Mouse (Mus musculus) cerebellum, adult 2 months (tissue): Measurements from ENCODE around the gene Cd83. TPM values are rescaled to one million over a fixed set of nuclear protein-coding genes. Genes with fewer than 3 reads are reported as not detected.

ENCODE experiments used
- DNase-seq, 2 experiments: peaks; one replicate each; pipeline ENCODE4 v3.0.0; 2021
- H3K27ac ChIP-seq: fragments of 200-500 bp; 2 replicates; pipeline ENCODE4 v1.5.1; 2012; ENCODE audit warnings: low read length, control low read depth, inconsistent platforms; ENCODE audit not compliant: insufficient read depth
- H3K27me3 ChIP-seq: fragments of 200-500 bp; 2 replicates; pipeline ENCODE4 v1.6.1; 2012; ENCODE audit warnings: inconsistent platforms, mild to moderate bottlenecking, low read length, moderate library complexity; ENCODE audit not compliant: control insufficient read depth, insufficient read depth
- H3K4me1 ChIP-seq: fragments of 200-500 bp; 2 replicates; pipeline ENCODE4 v1.6.1; 2011; ENCODE audit warnings: low read length; ENCODE audit not compliant: control insufficient read depth, insufficient read depth
- H3K4me3 ChIP-seq: fragments of 200-500 bp; replicated peaks from 2 replicates; pipeline ENCODE3; 2011; ENCODE audit warnings: mild to moderate bottlenecking, low read depth, low read length, control low read depth; ENCODE audit not compliant: insufficient read depth
- CTCF ChIP-seq: fragments of 200-500 bp; IDR thresholded peaks from 2 replicates; pipeline ENCODE4 v1.5.1; 2011; ENCODE audit warnings: low read depth, mild to moderate bottlenecking, control low read depth, low read length, moderate library complexity, borderline replicate concordance; ENCODE audit not compliant: insufficient read depth
- POLR2A ChIP-seq: fragments of 200-500 bp; IDR thresholded peaks from 2 replicates; pipeline ENCODE4 v1.6.1; 2011; ENCODE audit warnings: low read length, control low read depth, borderline replicate concordance; ENCODE audit not compliant: insufficient read depth
- WGBS: fragments of 180-500 bp; shearing (Covaris S2); methylation state at CpG from one replicate; pipeline ENCODE4 v1.1.7; 2018; 5-methylcytosine and 5-hydroxymethylcytosine counted together
- polyA plus RNA-seq: library from polyadenylated mRNA; depleted of rRNA; stranded (reverse); fragments of >200 nt; gene quantifications from 2 replicates; pipeline ENCODE4 v1.2.3, GENCODE M21; 2012

Gene Cd83
- polyA plus RNA-seq, 1 experiment, result 35.7 TPM

GRCm38 (mm10) chr13:43806371-43807271, 22.0 kb downstream of the Cd83 start:
- no peak for TF ChIP-seq CTCF
- no peak for TF ChIP-seq POLR2A
- Histone ChIP-seq H3K27me3 (no peaks in the 10 kb centered on the region), H3K27ac (no peak overlapping the region), H3K4me1 (peaks cover 10% of the 10 kb centered on the region), H3K4me3 (no peak overlapping the region)
- 73% methylated on average over 14 of the region's 14 CpGs for WGBS
- DNase-seq, result no peak

GRCm38 (mm10) chr13:43807272-43807675, 22.7 kb downstream of the Cd83 start:
- TF ChIP-seq POLR2A (no peak), CTCF (no peak)
- 53% methylated on average over 3 of the region's 3 CpGs for WGBS
- Histone ChIP-seq H3K27ac (no peak overlapping the region), H3K4me1 (peaks cover 10% of the 10 kb centered on the region), H3K27me3 (no peaks in the 10 kb centered on the region), H3K4me3 (no peak overlapping the region)
- no peak for DNase-seq

- peaks cover 12% of the 10 kb centered on the region; the same call in 1 of the 2 replicates for H3K4me1 ChIP-seq
- DNase-seq, result no peak
- H3K27me3 ChIP-seq, result no peaks in the 10 kb centered on the region
- WGBS, result 77% methylated on average over 6 of the region's 6 CpGs
- H3K27ac ChIP-seq, result no peak overlapping the region
- no peak overlapping the region for H3K4me3 ChIP-seq
- no peak for TF ChIP-seq CTCF
- no peak for TF ChIP-seq POLR2A
Measured at GRCm38 (mm10) chr13:43810621-43811020, 26.0 kb downstream of the Cd83 start.

- no peak for TF ChIP-seq CTCF
- no peak for TF ChIP-seq POLR2A
- WGBS, result 65% methylated on average over 3 of the region's 3 CpGs
- Histone ChIP-seq H3K27me3 (no peaks in the 10 kb centered on the region), H3K4me1 (peaks cover 9% of the 10 kb centered on the region; the same call in 1 of the 2 replicates), H3K4me3 (no peak overlapping the region), H3K27ac (no peak overlapping the region)
- DNase-seq, result no peak
Measured at GRCm38 (mm10) chr13:43811835-43812234, 27.3 kb downstream of the Cd83 start.

GRCm38 (mm10) chr13:43813431-43813830, 28.9 kb downstream of the Cd83 start:
- TF ChIP-seq CTCF (no peak), POLR2A (no peak)
- WGBS, result 47% methylated on average over 8 of the region's 8 CpGs
- peaks cover 9% of the 10 kb centered on the region; the same call in 1 of the 2 replicates for H3K4me1 ChIP-seq
- H3K4me3 ChIP-seq, result no peak overlapping the region
- no peak overlapping the region for H3K27ac ChIP-seq
- no peaks in the 10 kb centered on the region for H3K27me3 ChIP-seq
- peak; percentile 53 to 70 for DNase-seq

- TF ChIP-seq CTCF (no peak), POLR2A (no peak)
- H3K27ac ChIP-seq, result no peak overlapping the region
- H3K4me3 ChIP-seq, result no peak overlapping the region
- no peaks in the 10 kb centered on the region for H3K27me3 ChIP-seq
- H3K4me1 ChIP-seq, result peaks cover 9% of the 10 kb centered on the region; the same call in 1 of the 2 replicates
- no peak for DNase-seq
- 79% methylated on average over 3 of the region's 3 CpGs for whole genome bisulfite sequencing
Measured at GRCm38 (mm10) chr13:43817461-43817860, 32.9 kb downstream of the Cd83 start.

GRCm38 (mm10) chr13:43818307-43819019, 33.9 kb downstream of the Cd83 start:
- WGBS, result 68% methylated on average over 7 of the region's 7 CpGs
- H3K4me1 ChIP-seq, result peaks cover 4% of the 10 kb centered on the region; the same call in 1 of the 2 replicates
- H3K27ac ChIP-seq, result no peak overlapping the region
- H3K4me3 ChIP-seq, result no peak overlapping the region
- DNase-seq, result no peak
- TF ChIP-seq POLR2A, result no peak
- no peak for TF ChIP-seq CTCF
- no peaks in the 10 kb centered on the region for H3K27me3 ChIP-seq

GRCm38 (mm10) chr13:43819020-43819310, 34.4 kb downstream of the Cd83 start:
- Histone ChIP-seq H3K27me3 (no peaks in the 10 kb centered on the region), H3K4me3 (no peak overlapping the region), H3K4me1 (no peaks in the 10 kb centered on the region), H3K27ac (no peak overlapping the region)
- no peak for DNase-seq
- WGBS, result 92% methylated on average over 6 of the region's 6 CpGs
- TF ChIP-seq CTCF, result no peak
- no peak for TF ChIP-seq POLR2A
